Mouse (Mus musculus) forebrain, embryonic 16.5 days (tissue): ENCODE data around the gene Ucn. TPM values are rescaled to one million over a fixed set of nuclear protein-coding genes. Genes with fewer than 3 reads are reported as not detected.

Source experiments
- ATAC-seq: fragments of 200-750 bp; cut with Nextera tagmentation; 2 replicates; pipeline ENCODE4 v1.8.0; 2017; ENCODE audit warnings: mild to moderate bottlenecking, moderate library complexity
- H3K27ac ChIP-seq: fragments of 300-500 bp; sonication (generic); 2 replicates; pipeline ENCODE4 v1.5.1; 2014; ENCODE audit warnings: low read length, control low read depth
- H3K27me3 ChIP-seq: fragments of 300-500 bp; sonication (generic); replicated peaks from 2 replicates; pipeline ENCODE4 v1.6.1; 2014; ENCODE audit warnings: low read length; ENCODE audit not compliant: control insufficient read depth, insufficient read depth
- H3K36me3 ChIP-seq: fragments of 300-500 bp; sonication (generic); 2 replicates; pipeline ENCODE4 v1.6.1; 2014; ENCODE audit not compliant: control insufficient read depth, insufficient read depth
- H3K4me1 ChIP-seq: fragments of 300-500 bp; sonication (generic); replicated peaks from 2 replicates; pipeline ENCODE4 v1.6.1; 2014; ENCODE audit warnings: low read length; ENCODE audit not compliant: control insufficient read depth, insufficient read depth
- H3K4me2 ChIP-seq: fragments of 300-500 bp; sonication (generic); 2 replicates; pipeline ENCODE4 v1.6.1; 2014; ENCODE audit warnings: mild to moderate bottlenecking, low read length, control low read depth
- H3K4me3 ChIP-seq: fragments of 300-500 bp; sonication (generic); replicated peaks from 2 replicates; pipeline ENCODE4 v1.5.1; 2014; ENCODE audit warnings: mild to moderate bottlenecking, low read length, control low read depth
- H3K9ac ChIP-seq: fragments of 300-500 bp; sonication (generic); replicated peaks from 2 replicates; pipeline ENCODE4 v1.6.1; 2014; ENCODE audit warnings: low read depth, low read length, control low read depth
- H3K9me3 ChIP-seq: fragments of 300-500 bp; sonication (generic); 2 replicates; pipeline ENCODE4 v1.6.1; 2016; ENCODE audit warnings: low read length; ENCODE audit not compliant: control insufficient read depth
- WGBS: fragments of 180-500 bp; shearing (Covaris S2); extraction: QIAGEN DNeasy Blood & Tissue Kit; methylation state at CpG from one replicate; pipeline ENCODE4 v1.1.7; 2014; 5-methylcytosine and 5-hydroxymethylcytosine counted together
- polyA plus RNA-seq: library from polyadenylated mRNA; unstranded; fragments of >200 nt; fragmentation: Nextera tagmentation; extraction: Ambion mirVana; gene quantifications from 2 replicates; pipeline ENCODE4 v1.2.1, GENCODE M21; 2015

Gene Ucn
- polyA plus RNA-seq, 1 experiment from 2014 or later = not detected

- no peak overlapping the region for H3K9ac ChIP-seq
- no peaks in the 10 kb centered on the region for H3K4me1 ChIP-seq
- H3K4me3 ChIP-seq = no peak overlapping the region
- no peaks in the 10 kb centered on the region for H3K36me3 ChIP-seq
- H3K27ac ChIP-seq = no peak overlapping the region
- H3K4me2 ChIP-seq = no peak overlapping the region
- no peaks in the 10 kb centered on the region for H3K27me3 ChIP-seq
- 29% methylated on average over 10 of the region's 10 CpGs for WGBS
- H3K9me3 ChIP-seq = no peaks in the 10 kb centered on the region
- no peak for ATAC-seq
Observed at GRCm38 (mm10) chr5:31116912-31117311, 21.7 kb downstream of the Ucn start.

- Histone ChIP-seq H3K36me3 (no peaks in the 10 kb centered on the region), H3K9me3 (no peaks in the 10 kb centered on the region), H3K27me3 (no peaks in the 10 kb centered on the region), H3K4me2 (no peak within 1 kb of the TSS), H3K4me1 (no peaks in the 10 kb centered on the region), H3K9ac (no peak within 1 kb of the TSS), H3K4me3 (no peak within 1 kb of the TSS), H3K27ac (no peak within 1 kb of the TSS)
- 48% methylated on average over 3 of the region's 3 CpGs for WGBS
- ATAC-seq = no peak
Observed at GRCm38 (mm10) chr5:31116354-31116753, 22.3 kb downstream of the Ucn start, which contains the start of gene Trim54. Gene Trim54, plus strand, starts transcription at chr5:31116712.

- no peak overlapping the region for H3K27ac ChIP-seq
- H3K4me3 ChIP-seq = no peak overlapping the region
- H3K9ac ChIP-seq = no peak overlapping the region
- WGBS = 36% methylated on average over 7 of the region's 7 CpGs
- no peaks in the 10 kb centered on the region for H3K36me3 ChIP-seq
- H3K27me3 ChIP-seq = no peaks in the 10 kb centered on the region
- H3K4me2 ChIP-seq = no peak overlapping the region
- no peaks in the 10 kb centered on the region for H3K9me3 ChIP-seq
- no peak for ATAC-seq
- H3K4me1 ChIP-seq = no peaks in the 10 kb centered on the region
Observed at GRCm38 (mm10) chr5:31110781-31111180, 27.8 kb downstream of the Ucn start.

GRCm38 (mm10) chr5:31108000-31108490 is 30.6 kb downstream of the Ucn start, which contains the start of gene Slc30a3:
Gene Slc30a3, minus strand, starts transcription at chr5:31108237.
- H3K4me3 ChIP-seq = no peak within 1 kb of the TSS
- WGBS = 94% methylated on average over 18 of the region's 18 CpGs
- ATAC-seq = no peak

GRCm38 (mm10) chr5:31105814-31106335 is 32.8 kb downstream of the Ucn start, which contains the start of gene Dnajc5g:
Gene Dnajc5g, plus strand, starts transcription at chr5:31106285.
- WGBS = 87% methylated on average over 9 of the region's 9 CpGs
- Histone ChIP-seq H3K9me3 (no peaks in the 10 kb centered on the region), H3K4me3 (no peak within 1 kb of the TSS), H3K27ac (no peak within 1 kb of the TSS), H3K27me3 (no peaks in the 10 kb centered on the region), H3K4me1 (no peaks in the 10 kb centered on the region), H3K36me3 (no peaks in the 10 kb centered on the region), H3K9ac (no peak within 1 kb of the TSS), H3K4me2 (no peak within 1 kb of the TSS)
- no peak for ATAC-seq

More at GRCm38 (mm10) chr5:31108000-31108490, 30.6 kb downstream of the Ucn start, which contains the start of gene Slc30a3:
- Histone ChIP-seq H3K9ac (no peak within 1 kb of the TSS), H3K27ac (no peak within 1 kb of the TSS), H3K4me1 (no peaks in the 10 kb centered on the region), H3K9me3 (no peaks in the 10 kb centered on the region), H3K4me2 (no peak within 1 kb of the TSS), H3K27me3 (no peaks in the 10 kb centered on the region), H3K36me3 (no peaks in the 10 kb centered on the region)

- H3K4me2 ChIP-seq = no peak overlapping the region; the same call in 1 of the 2 replicates
- peaks cover 32% of the 10 kb centered on the region for H3K4me1 ChIP-seq
- no peaks in the 10 kb centered on the region for H3K36me3 ChIP-seq
- ATAC-seq = no peak
- H3K4me3 ChIP-seq = peak overlapping the region; percentile 45; the same call in 1 of the 2 replicates
- H3K27me3 ChIP-seq = peaks cover 67% of the 10 kb centered on the region
- H3K9me3 ChIP-seq = no peaks in the 10 kb centered on the region
- H3K27ac ChIP-seq = no peak overlapping the region
- H3K9ac ChIP-seq = no peak overlapping the region
- WGBS = 17% methylated on average over 11 of the region's 11 CpGs
Observed at GRCm38 (mm10) chr5:31095711-31096480, 42.7 kb downstream of the Ucn start.

GRCm38 (mm10) chr5:31094799-31095691 is 43.6 kb downstream of the Ucn start:
- H3K9me3 ChIP-seq = no peaks in the 10 kb centered on the region
- H3K4me3 ChIP-seq = peak overlapping the region; percentile 45
- H3K4me1 ChIP-seq = peaks cover 32% of the 10 kb centered on the region
- peak overlapping the region; percentile 41 for H3K4me2 ChIP-seq
- H3K36me3 ChIP-seq = no peaks in the 10 kb centered on the region
- under 1% methylated on average over 58 of the region's 59 CpGs for WGBS
- ATAC-seq = 0 out of 2 replicates have a peak, but pooled peaks have one; percentile 22
- H3K9ac ChIP-seq = no peak overlapping the region
- H3K27me3 ChIP-seq = peaks cover 73% of the 10 kb centered on the region
- H3K27ac ChIP-seq = no peak overlapping the region

- Histone ChIP-seq H3K27me3 (peaks cover 75% of the 10 kb centered on the region), H3K4me1 (peaks cover 32% of the 10 kb centered on the region), H3K9ac (no peak overlapping the region), H3K4me3 (peak overlapping the region; percentile 45), H3K9me3 (no peaks in the 10 kb centered on the region), H3K4me2 (peak overlapping the region; percentile 64), H3K36me3 (no peaks in the 10 kb centered on the region), H3K27ac (no peak overlapping the region)
- 2% methylated on average over 29 of the region's 29 CpGs for WGBS
- ATAC-seq = no peak
Observed at GRCm38 (mm10) chr5:31094100-31094798, 44.4 kb downstream of the Ucn start.
